Mouse (Mus musculus): Measurements from ENCODE around the gene Crebl2. TPM values are rescaled to one million over a fixed set of nuclear protein-coding genes. Genes with fewer than 3 reads are reported as not detected.

Gene Crebl2
- polyA plus RNA-seq, 1 experiment from 2014 or later, result 1.1 TPM

DNA sequence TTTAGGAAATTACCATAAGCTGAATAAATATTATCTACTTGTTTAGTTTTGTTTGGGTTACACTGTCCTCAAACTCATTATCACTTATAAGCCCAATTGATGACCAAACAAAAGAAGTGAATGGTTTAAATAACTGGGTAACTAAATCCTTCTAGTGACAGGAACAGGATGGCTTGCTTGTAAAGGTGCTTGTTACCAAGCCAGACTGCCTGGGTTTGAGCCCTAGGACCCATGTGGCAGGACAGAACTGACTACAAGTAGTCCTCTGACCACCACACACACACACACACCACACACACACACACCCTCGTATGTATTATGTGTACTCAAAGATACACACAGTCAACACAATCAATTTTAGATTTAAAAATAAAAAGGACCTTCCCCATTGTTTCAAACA, 59.8 kb downstream of the Crebl2 start:
- H3K4me1 ChIP-seq (ENCODE audit: control insufficient read depth, insufficient read depth, low read length), result no peaks in the 10 kb centered on the region

DNA sequence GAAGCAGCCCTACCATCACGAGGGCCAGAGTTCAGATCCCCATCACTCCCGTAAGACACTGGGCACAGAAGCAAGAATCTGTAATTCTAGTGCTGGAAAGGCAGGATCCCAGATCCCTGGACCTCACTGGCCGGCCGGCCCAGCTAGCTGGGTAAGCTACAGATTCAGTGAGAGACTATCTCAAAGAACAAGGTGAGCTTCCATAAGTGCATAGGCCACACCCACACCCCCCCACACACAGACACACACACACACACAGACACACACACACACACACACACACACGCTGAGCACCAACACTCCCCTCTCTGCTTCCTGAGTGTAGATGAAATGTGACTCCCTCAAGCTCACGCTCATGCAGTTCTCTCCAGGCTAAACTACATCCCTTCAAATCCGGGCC, 60.5 kb downstream of the Crebl2 start:
- no peaks in the 10 kb centered on the region for H3K36me3 ChIP-seq (replicated peaks; ENCODE audit: control insufficient read depth, insufficient read depth, low read depth, low read length)
- H3K4me1 ChIP-seq (ENCODE audit: control insufficient read depth, insufficient read depth, low read length), result no peaks in the 10 kb centered on the region
- H3K4me3 ChIP-seq (ENCODE audit: low read depth, low read length), result no peak overlapping the region
- DNase-seq (ENCODE audit: low spot score), result no peak
- 72% methylated on average over 7 of the region's 7 CpGs for WGBS
- ATAC-seq (replicated peaks; ENCODE audit: insufficient number of reproducible peaks, low FRiP score, low TSS enrichment, low read depth), result no peak
- no peak overlapping the region for H3K9ac ChIP-seq (replicated peaks; ENCODE audit: low read length)
- H3K4me2 ChIP-seq (ENCODE audit: low read depth, low read length), result no peak overlapping the region
- H3K27ac ChIP-seq (replicated peaks; ENCODE audit: low read depth, low read length), result no peak overlapping the region
- no peaks in the 10 kb centered on the region for H3K9me3 ChIP-seq (replicated peaks; ENCODE audit: control insufficient read depth, low read length)
- no peaks in the 10 kb centered on the region for H3K27me3 ChIP-seq (ENCODE audit: control insufficient read depth, insufficient read depth, low read length)

More for the DNA sequence above, 59.8 kb downstream of the Crebl2 start:
- no peak for ATAC-seq (replicated peaks; ENCODE audit: insufficient number of reproducible peaks, low FRiP score, low TSS enrichment, low read depth)
- H3K36me3 ChIP-seq (replicated peaks; ENCODE audit: control insufficient read depth, insufficient read depth, low read depth, low read length), result no peaks in the 10 kb centered on the region
- no peak overlapping the region for H3K4me2 ChIP-seq (ENCODE audit: low read depth, low read length)
- H3K27me3 ChIP-seq (ENCODE audit: control insufficient read depth, insufficient read depth, low read length), result no peaks in the 10 kb centered on the region
- H3K9ac ChIP-seq (replicated peaks; ENCODE audit: low read length), result no peak overlapping the region
- H3K4me3 ChIP-seq (ENCODE audit: low read depth, low read length), result no peak overlapping the region
- no peak for DNase-seq (ENCODE audit: low spot score)
- H3K9me3 ChIP-seq (replicated peaks; ENCODE audit: control insufficient read depth, low read length), result no peaks in the 10 kb centered on the region
- no peak overlapping the region for H3K27ac ChIP-seq (replicated peaks; ENCODE audit: low read depth, low read length)
- 88% methylated on average over 1 of the region's 1 CpGs for WGBS

DNA sequence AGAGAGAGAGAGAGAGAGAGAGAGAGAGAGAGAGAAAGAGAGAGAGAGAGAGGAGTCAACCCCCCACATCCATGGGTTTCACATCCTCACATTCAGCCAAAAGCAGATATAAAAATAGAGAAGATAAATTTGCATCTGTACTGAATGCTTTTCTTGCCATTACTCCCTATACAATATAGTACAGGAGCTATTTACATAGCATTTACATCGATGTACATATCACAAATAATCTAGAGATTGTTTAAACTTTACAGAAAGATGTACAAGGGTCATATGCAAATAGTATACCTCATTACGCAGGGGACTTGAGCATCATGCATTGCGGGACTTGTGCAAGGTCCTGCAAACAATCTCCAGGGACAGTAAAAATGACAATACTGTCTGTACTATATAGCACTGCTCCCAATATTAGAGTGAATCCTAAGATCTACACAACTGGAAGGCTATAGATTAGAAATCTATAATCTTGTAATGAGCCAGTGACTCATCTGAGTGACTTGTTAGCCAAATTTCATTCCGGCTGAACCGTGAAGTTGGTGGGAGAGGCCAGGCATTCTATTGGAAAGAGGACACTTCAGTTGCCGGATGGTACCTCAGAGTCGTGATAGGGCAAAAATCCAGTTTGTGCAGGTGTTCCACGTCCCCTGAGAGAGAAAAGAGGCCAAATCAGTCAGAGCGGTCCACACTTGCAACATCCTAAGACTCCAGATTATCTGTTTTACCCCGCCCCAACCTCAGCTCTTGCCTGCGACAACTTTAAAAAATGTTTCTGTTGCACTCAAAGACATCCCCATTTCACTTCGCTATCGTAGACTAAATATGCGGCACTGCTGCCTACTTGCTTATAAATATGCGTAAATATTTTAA, 66.8 kb downstream of the Crebl2 start:
- Histone ChIP-seq H3K27me3 (ENCODE audit: control insufficient read depth, insufficient read depth, low read length) (no peaks in the 10 kb centered on the region), H3K36me3 (replicated peaks; ENCODE audit: control insufficient read depth, insufficient read depth, low read depth, low read length) (no peaks in the 10 kb centered on the region), H3K9ac (replicated peaks; ENCODE audit: low read length) (peak overlapping the region; percentile 86), H3K4me2 (ENCODE audit: low read depth, low read length) (peak overlapping the region; percentile 59), H3K4me3 (ENCODE audit: low read depth, low read length) (peak overlapping the region; percentile 58), H3K4me1 (ENCODE audit: control insufficient read depth, insufficient read depth, low read length) (no peaks in the 10 kb centered on the region), H3K9me3 (replicated peaks; ENCODE audit: control insufficient read depth, low read length) (no peaks in the 10 kb centered on the region), H3K27ac (replicated peaks; ENCODE audit: low read depth, low read length) (no peak overlapping the region)
- DNase-seq (ENCODE audit: low spot score) (no peak), ATAC-seq (replicated peaks; ENCODE audit: insufficient number of reproducible peaks, low FRiP score, low TSS enrichment, low read depth) (no peak)
- WGBS, result 57% methylated on average over 15 of the region's 15 CpGs

DNA sequence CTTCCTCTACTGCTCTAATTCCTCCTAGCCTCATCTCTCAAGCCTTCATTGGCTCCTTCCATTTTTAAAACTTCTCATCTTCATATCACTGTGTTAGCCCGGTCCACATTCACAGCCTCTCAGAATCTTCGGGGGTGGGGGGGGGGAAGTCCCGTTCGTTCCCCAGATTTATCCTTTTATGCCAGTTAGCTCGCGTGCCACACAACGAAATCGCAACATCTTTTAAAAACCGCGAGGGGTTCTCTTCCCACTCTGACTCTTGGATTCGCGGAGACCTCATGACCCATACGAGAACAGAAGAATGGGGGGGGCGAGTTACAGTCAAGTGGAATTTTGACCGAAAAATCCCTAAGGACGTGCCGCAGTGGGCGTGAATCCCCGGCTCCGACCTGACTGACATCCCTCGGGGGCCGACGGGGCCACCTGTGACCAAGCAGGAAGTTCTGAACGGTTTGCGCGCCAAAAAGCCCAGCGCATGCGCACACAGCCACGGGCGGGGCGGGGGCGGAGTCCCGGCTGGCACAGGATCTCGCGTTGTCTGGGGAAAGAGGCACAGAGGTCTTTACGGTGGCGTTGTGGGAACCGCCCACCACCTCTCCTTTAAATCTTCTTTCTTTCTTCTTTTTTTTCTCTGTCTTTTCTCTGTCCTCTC, 67.6 kb downstream of the Crebl2 start:
- under 1% methylated on average over 38 of the region's 38 CpGs for WGBS
- H3K27me3 ChIP-seq (ENCODE audit: control insufficient read depth, insufficient read depth, low read length), result no peaks in the 10 kb centered on the region
- peak overlapping the region; percentile 99 for H3K27ac ChIP-seq (replicated peaks; ENCODE audit: low read depth, low read length)
- H3K9me3 ChIP-seq (replicated peaks; ENCODE audit: control insufficient read depth, low read length), result no peaks in the 10 kb centered on the region
- ATAC-seq (replicated peaks; ENCODE audit: insufficient number of reproducible peaks, low FRiP score, low TSS enrichment, low read depth), result peak; percentile 91
- no peaks in the 10 kb centered on the region for H3K36me3 ChIP-seq (replicated peaks; ENCODE audit: control insufficient read depth, insufficient read depth, low read depth, low read length)
- peak; percentile 96 for DNase-seq (ENCODE audit: low spot score)
- peak overlapping the region; percentile 59 for H3K4me2 ChIP-seq (ENCODE audit: low read depth, low read length)
- no peaks in the 10 kb centered on the region for H3K4me1 ChIP-seq (ENCODE audit: control insufficient read depth, insufficient read depth, low read length)
- peak overlapping the region; percentile 58 for H3K4me3 ChIP-seq (ENCODE audit: low read depth, low read length)
- peak overlapping the region; percentile 86 for H3K9ac ChIP-seq (replicated peaks; ENCODE audit: low read length)

DNA sequence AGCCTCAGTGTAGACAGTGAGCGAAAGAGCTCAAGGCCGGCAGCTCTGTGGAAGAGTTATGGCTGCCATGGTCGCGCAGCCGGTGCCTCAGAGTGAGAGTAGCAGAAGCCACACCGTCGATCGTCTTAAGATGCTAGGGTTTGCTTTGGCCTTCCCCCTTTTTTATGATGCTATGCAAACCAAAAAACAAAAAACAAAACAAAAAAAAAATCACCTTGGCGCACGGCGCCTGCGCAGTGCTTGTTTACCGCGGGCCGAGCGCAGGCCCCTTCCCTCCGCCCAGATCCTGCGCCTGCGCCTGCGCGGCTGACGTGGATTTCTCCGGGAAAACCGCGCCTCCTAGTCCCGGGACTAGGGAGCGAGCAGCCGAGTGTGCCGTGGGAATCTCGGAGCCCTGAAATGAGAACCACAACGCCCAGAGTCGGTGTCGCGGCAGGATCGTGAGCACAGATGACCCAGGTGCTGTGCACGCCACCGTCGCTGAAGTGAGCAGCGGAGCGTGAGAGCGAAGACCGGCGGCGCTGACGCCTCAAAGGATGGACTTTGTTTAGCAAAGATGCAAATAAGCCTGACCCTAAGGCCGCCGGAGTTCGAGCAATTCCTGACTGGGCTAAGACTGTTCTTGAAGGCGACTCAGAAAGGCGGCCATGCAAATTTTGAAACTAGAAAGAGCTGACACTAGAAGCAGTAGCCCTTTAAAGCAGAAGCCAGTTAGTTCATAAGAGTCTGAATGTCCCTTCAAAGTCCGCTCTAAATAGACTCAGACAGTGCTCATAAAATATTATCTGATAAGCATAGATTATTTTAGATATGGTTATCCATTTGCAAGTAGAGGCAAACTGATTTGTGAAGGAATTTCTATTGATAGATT, 68.4 kb downstream of the Crebl2 start, which contains the start of gene Gpr19:
Gpr19 (minus strand) TSS at position 484 of the 871 bp plus-strand sequence.
- H3K36me3 ChIP-seq (replicated peaks; ENCODE audit: control insufficient read depth, insufficient read depth, low read depth, low read length), result no peaks in the 10 kb centered on the region
- DNase-seq (ENCODE audit: low spot score) (peak; percentile 96), ATAC-seq (replicated peaks; ENCODE audit: insufficient number of reproducible peaks, low FRiP score, low TSS enrichment, low read depth) (peak; percentile 86)
- peak within 1 kb of the TSS; percentile 58 for H3K4me3 ChIP-seq (ENCODE audit: low read depth, low read length)
- H3K4me2 ChIP-seq (ENCODE audit: low read depth, low read length), result peak within 1 kb of the TSS; percentile 59
- peak within 1 kb of the TSS; percentile 99 for H3K27ac ChIP-seq (replicated peaks; ENCODE audit: low read depth, low read length)
- under 1% methylated on average over 51 of the region's 51 CpGs for WGBS
- no peaks in the 10 kb centered on the region for H3K27me3 ChIP-seq (ENCODE audit: control insufficient read depth, insufficient read depth, low read length)
- H3K9me3 ChIP-seq (replicated peaks; ENCODE audit: control insufficient read depth, low read length), result no peaks in the 10 kb centered on the region
- H3K9ac ChIP-seq (replicated peaks; ENCODE audit: low read length), result peak within 1 kb of the TSS; percentile 86
- no peaks in the 10 kb centered on the region for H3K4me1 ChIP-seq (ENCODE audit: control insufficient read depth, insufficient read depth, low read length)

DNA sequence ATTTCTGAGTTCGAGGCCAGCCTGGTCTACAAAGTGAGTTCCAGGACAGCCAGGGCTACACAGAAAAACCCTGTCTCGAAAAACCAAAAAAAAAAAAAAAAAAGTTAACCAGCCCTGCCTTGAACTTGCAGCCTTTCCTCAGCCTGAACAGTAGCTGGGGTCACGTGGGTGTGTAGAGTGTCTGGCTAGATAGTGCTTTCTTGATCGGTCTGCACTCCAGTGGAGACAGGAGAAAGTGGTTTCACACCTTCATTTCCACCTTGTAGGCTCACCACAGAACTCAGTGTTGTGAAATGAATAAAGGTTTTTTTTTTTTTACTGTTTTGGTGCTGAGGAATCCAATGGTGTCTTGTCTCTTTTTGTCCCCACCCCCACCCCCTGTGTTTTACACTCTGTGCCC, 73.4 kb downstream of the Crebl2 start:
- H3K4me1 ChIP-seq (ENCODE audit: control insufficient read depth, insufficient read depth, low read length), result no peaks in the 10 kb centered on the region
- WGBS, result 83% methylated on average over 3 of the region's 4 CpGs
- ATAC-seq (replicated peaks; ENCODE audit: insufficient number of reproducible peaks, low FRiP score, low TSS enrichment, low read depth), result no peak

DNA sequence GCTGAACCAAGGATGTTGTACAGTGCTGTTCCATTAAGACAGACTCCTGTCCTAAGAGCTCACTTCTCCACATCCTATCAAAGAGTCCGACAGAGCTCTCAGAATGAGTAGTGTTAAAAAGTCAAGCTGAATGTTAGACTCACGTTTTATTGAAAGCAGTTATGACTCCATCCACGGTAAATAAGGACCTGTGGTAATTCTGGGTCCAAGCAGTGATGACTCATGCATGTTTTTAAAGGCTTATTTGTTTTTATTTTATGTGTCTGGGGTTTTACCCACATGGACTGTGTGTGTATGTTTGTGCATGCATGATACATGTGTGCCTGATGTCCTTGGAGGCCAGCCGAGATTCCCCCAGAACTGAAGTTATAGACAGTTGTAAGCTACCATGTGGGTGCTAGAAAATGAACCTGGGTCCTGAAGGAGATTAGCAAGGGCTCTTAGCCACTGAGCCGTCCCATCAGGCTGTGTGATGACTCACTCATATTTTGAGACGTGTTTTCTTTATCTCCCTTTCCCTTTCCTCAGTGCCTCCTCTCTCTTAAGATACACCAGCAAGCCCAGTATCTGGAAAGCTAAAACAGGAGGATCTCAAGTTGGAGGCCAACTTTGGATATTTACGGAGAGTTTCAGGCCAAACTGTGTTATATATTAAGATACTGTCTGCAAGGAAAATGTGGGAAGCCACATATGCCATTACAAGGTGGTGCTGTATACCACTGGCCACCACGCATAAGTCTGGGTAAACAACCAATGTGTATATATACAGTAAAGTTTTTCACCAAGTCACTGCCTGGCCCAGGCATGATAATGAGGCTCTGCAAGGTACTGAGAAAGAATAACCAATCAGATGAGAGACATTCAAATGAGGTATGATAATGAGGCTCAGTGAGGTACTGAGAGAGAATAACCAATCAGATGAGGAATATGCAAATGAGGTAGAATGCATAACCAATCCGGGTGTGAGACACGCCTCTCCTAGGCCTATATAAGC, 74.2 kb downstream of the Crebl2 start:
- Histone ChIP-seq H3K27me3 (ENCODE audit: control insufficient read depth, insufficient read depth, low read length) (no peaks in the 10 kb centered on the region), H3K9ac (replicated peaks; ENCODE audit: low read length) (no peak overlapping the region), H3K9me3 (replicated peaks; ENCODE audit: control insufficient read depth, low read length) (no peaks in the 10 kb centered on the region), H3K4me2 (ENCODE audit: low read depth, low read length) (no peak overlapping the region), H3K27ac (replicated peaks; ENCODE audit: low read depth, low read length) (no peak overlapping the region), H3K4me1 (ENCODE audit: control insufficient read depth, insufficient read depth, low read length) (no peaks in the 10 kb centered on the region), H3K36me3 (replicated peaks; ENCODE audit: control insufficient read depth, insufficient read depth, low read depth, low read length) (no peaks in the 10 kb centered on the region), H3K4me3 (ENCODE audit: low read depth, low read length) (no peak overlapping the region)
- 94% methylated on average over 10 of the region's 10 CpGs for WGBS
- no peak for DNase-seq (ENCODE audit: low spot score)
- no peak for ATAC-seq (replicated peaks; ENCODE audit: insufficient number of reproducible peaks, low FRiP score, low TSS enrichment, low read depth)

More for the DNA sequence above, 73.4 kb downstream of the Crebl2 start:
- Histone ChIP-seq H3K27ac (replicated peaks; ENCODE audit: low read depth, low read length) (no peak overlapping the region), H3K9ac (replicated peaks; ENCODE audit: low read length) (no peak overlapping the region), H3K4me2 (ENCODE audit: low read depth, low read length) (no peak overlapping the region), H3K4me3 (ENCODE audit: low read depth, low read length) (no peak overlapping the region), H3K36me3 (replicated peaks; ENCODE audit: control insufficient read depth, insufficient read depth, low read depth, low read length) (no peaks in the 10 kb centered on the region), H3K27me3 (ENCODE audit: control insufficient read depth, insufficient read depth, low read length) (no peaks in the 10 kb centered on the region), H3K9me3 (replicated peaks; ENCODE audit: control insufficient read depth, low read length) (no peaks in the 10 kb centered on the region)
- DNase-seq (ENCODE audit: low spot score), result no peak

Measured in embryonic facial prominence, embryonic 11.5 days (tissue).